Mouse (Mus musculus): ENCODE results near the gene Olfr251. TPM values are rescaled to one million over a fixed set of nuclear protein-coding genes. Genes with fewer than 3 reads are reported as not detected.

Gene Olfr251
- total RNA-seq (2023) = not detected

GRCm38 (mm10) chr9:38376786-38377185 lies at the start of gene Olfr251:
Gene Olfr251, plus strand, starts transcription at chr9:38377086.

DNA sequence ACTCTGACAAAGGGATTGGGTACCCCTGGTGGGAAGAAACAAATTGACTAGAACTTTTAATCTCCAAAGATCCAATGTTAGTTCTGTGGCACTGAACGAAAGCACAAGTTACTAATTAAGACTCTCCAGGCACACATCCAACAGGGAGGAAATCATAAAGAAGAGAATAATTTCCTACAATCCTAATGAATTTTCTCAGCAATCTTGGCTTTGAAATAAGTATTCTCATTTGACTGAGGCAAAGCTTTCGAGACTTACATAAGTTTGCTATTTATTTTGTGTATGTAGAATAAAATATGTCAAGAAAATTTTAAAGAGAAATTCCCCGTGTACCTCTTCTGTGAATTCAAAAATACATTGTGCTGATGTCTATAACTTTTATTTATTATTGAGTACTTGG lies 48.1 kb upstream of the Olfr251 start, which contains the start of gene Olfr25:
TSS of gene Olfr25 (plus strand) at position 301 of the 400 bp plus-strand sequence.

GRCm38 (mm10) chr9:38348111-38348510 lies 28.8 kb upstream of the Olfr251 start, which contains the start of gene Olfr898:
Gene Olfr898, plus strand, starts transcription at chr9:38348411.

GRCm38 (mm10) chr9:38366596-38366995 lies 10.3 kb upstream of the Olfr251 start, which contains the start of gene Olfr250:
Gene Olfr250, plus strand, starts transcription at chr9:38366896.

GRCm38 (mm10) chr9:38401398-38401797 lies 24.5 kb downstream of the Olfr251 start, which contains the start of gene Olfr147:
Gene Olfr147, plus strand, starts transcription at chr9:38401698.

GRCm38 (mm10) chr9:38429155-38429554 lies 52.3 kb downstream of the Olfr251 start, which contains the start of gene Olfr901:
Gene Olfr901, plus strand, starts transcription at chr9:38429455.

Other genes with a start within 250 kb of the Olfr251 start
- not detected for gene Olfr890, start 234.6 kb upstream of the Olfr251 start, total RNA-seq (2023)
- not detected for gene Olfr891, start 196.3 kb upstream of the Olfr251 start, total RNA-seq (2023)
- not detected for gene Olfr893, start 168.7 kb upstream of the Olfr251 start, total RNA-seq (2023)
- gene Olfr894, start 159.0 kb upstream of the Olfr251 start, total RNA-seq (2023) = not detected
- gene Olfr143, start 124.3 kb upstream of the Olfr251 start, total RNA-seq (2023) = not detected
- gene Olfr895, start 109.2 kb upstream of the Olfr251 start, total RNA-seq (2023) = not detected
- gene Olfr896-ps1, start 86.0 kb upstream of the Olfr251 start, total RNA-seq (2023) = not detected
- gene Olfr25, start 48.0 kb upstream of the Olfr251 start, total RNA-seq (2023) = not detected
- gene Olfr898, start 28.7 kb upstream of the Olfr251 start, total RNA-seq (2023) = not detected
- not detected for gene Olfr250, start 10.2 kb upstream of the Olfr251 start, total RNA-seq (2023)
- not detected for gene Olfr147, start 24.6 kb downstream of the Olfr251 start, total RNA-seq (2023)
- gene Olfr901, start 52.4 kb downstream of the Olfr251 start, total RNA-seq (2023) = not detected
- gene Olfr902, start 70.6 kb downstream of the Olfr251 start, total RNA-seq (2023) = not detected
- gene Olfr904, start 86.1 kb downstream of the Olfr251 start, total RNA-seq (2023) = not detected
- gene Olfr905, start 94.0 kb downstream of the Olfr251 start, total RNA-seq (2023) = under 1 TPM in 1 of 2 experiments, not detected in 1; 0.09 TPM
- gene Olfr906, start 110.0 kb downstream of the Olfr251 start, total RNA-seq (2023) = not detected
- gene Olfr907, start 118.7 kb downstream of the Olfr251 start, total RNA-seq (2023) = not detected
- gene Olfr911-ps1, start 144.5 kb downstream of the Olfr251 start, total RNA-seq (2023) = not detected
- not detected for gene Olfr910, start 160.8 kb downstream of the Olfr251 start, total RNA-seq (2023)
- not detected for gene Olfr912, start 203.1 kb downstream of the Olfr251 start, total RNA-seq (2023)
- gene Olfr913, start 215.7 kb downstream of the Olfr251 start, total RNA-seq (2023) = not detected
- not detected for gene Olfr914, start 228.0 kb downstream of the Olfr251 start, total RNA-seq (2023)

All from neutrophil, adult 59 days (primary cell).